Mouse (Mus musculus): ENCODE measurements around the gene Sppl2b. TPM values are rescaled to one million over a fixed set of nuclear protein-coding genes. Genes with fewer than 3 reads are reported as not detected.

The Sppl2b gene
- polyA plus RNA-seq, 1 experiment from 2014 or later, result 65.3 TPM

DNA sequence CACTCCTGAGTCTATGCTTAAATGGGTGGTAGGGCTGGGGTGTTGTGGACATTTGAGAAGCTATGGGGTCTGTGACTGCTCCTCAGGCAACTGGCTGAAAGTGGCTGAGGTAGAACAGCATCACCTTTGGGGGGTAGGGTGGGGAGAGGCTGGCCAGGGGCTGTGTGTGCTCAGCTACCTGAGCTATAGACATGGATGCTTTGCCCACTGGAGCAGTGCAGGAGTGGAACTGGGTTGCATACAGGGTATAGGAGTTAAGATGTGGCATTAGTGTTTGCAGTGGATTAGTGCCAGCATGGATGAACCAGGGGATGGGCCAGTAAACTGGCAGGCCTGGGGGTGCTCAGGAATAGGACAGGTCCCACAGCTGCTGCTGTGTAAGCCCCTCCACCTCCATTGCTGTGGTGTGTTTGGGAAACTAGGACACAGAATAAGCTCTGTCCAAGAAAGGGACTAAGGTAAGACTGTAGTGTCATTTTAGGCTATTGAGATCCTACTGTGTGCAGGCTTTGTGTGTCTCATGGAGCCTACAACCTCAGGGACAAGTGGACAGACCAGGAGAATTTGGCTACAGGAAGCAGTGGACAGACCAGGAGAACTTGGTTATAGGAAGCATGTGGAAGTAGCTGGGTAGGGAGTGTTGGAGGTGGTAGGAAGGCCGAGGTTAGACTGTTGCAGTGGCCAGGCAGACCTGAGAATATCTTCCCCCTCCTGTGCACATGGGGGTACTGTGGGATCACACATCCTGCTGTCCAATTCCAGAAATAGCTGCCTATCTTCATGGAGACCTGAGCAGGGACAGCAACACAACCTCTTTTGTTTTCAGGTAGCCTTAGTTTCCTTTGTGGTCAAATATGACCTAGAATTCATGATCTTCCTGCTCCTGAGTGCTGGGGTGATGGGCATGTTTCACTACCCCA, 25.5 kb upstream of the Sppl2b start:
- no peak for ATAC-seq (ENCODE audit: low read depth)
- WGBS (ENCODE audit: insufficient replicate concordance), result 48% methylated on average over 1 of the region's 1 CpGs
- no peak overlapping the region for H3K4me2 ChIP-seq (ENCODE audit: low read depth, low read length)

DNA sequence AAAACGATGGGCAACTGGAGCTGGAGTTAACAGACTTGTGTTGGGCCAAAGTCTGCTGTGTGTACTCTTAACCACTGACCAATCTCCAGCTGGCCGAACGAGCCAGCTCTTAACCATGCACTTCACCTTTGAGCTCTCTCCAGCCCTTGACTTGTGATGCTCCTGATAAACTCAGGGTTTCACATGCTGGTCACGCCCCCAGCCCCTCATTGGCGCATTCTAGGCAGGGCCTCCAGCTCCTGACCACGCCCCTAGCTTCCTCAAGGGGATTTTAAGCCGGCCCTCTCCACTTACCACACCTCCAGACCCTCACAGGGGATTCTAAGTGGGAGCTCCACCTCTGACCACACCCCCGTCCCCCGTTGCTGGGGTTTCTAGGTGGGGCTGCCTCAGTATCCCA, 23.9 kb upstream of the Sppl2b start:
- ATAC-seq (ENCODE audit: low read depth), result peak; percentile 7; the same call in 1 of the 2 replicates
- Histone ChIP-seq H3K4me1 (ENCODE audit: control insufficient read depth, low read depth, low read length) (peaks cover 38% of the 10 kb centered on the region), H3K4me2 (ENCODE audit: low read depth, low read length) (peak overlapping the region; percentile 10; the same call in 1 of the 2 replicates), H3K9ac (ENCODE audit: low read depth, low read length) (peak overlapping the region; percentile 3; the same call in 1 of the 2 replicates), H3K27me3 (ENCODE audit: control insufficient read depth, insufficient read depth, low read depth, low read length) (peaks cover 29% of the 10 kb centered on the region), H3K36me3 (ENCODE audit: control insufficient read depth, insufficient read depth) (peaks cover 19% of the 10 kb centered on the region), H3K9me3 (replicated peaks; ENCODE audit: control insufficient read depth, low read length) (no peaks in the 10 kb centered on the region), H3K4me3 (ENCODE audit: low read depth, low read length) (no peak overlapping the region), H3K27ac (ENCODE audit: low read length) (peak overlapping the region; percentile 61)
- 3% methylated on average over 9 of the region's 9 CpGs for WGBS (ENCODE audit: insufficient replicate concordance)

More for the DNA sequence above, 25.5 kb upstream of the Sppl2b start:
- peaks cover 49% of the 10 kb centered on the region for H3K4me1 ChIP-seq (ENCODE audit: control insufficient read depth, low read depth, low read length)
- no peaks in the 10 kb centered on the region for H3K9me3 ChIP-seq (replicated peaks; ENCODE audit: control insufficient read depth, low read length)
- no peak overlapping the region for H3K9ac ChIP-seq (ENCODE audit: low read depth, low read length)
- H3K27me3 ChIP-seq (ENCODE audit: control insufficient read depth, insufficient read depth, low read depth, low read length), result peaks cover 14% of the 10 kb centered on the region
- peak overlapping the region; percentile 61 for H3K27ac ChIP-seq (ENCODE audit: low read length)
- H3K36me3 ChIP-seq (ENCODE audit: control insufficient read depth, insufficient read depth), result peaks cover 19% of the 10 kb centered on the region
- H3K4me3 ChIP-seq (ENCODE audit: low read depth, low read length), result no peak overlapping the region

DNA sequence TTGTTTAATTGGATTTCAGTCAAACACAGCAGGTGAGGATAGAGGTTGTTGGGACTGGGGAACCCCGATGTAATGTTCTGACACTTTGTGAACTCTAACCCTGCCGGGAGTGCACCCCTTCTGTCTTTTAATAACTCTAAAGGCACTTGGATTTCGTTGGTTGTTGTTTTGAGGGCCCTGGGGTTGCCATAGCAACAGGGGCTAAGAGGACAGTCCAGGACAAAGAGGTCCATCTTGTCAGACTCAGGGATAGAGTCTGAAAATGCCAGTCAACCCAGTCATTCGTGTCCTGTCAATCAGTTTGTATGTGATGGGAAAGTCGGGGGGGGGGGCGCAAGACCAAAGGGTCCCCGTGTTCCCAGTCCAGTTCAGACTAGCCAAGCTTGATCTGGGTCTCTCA, 22.3 kb upstream of the Sppl2b start:
- Histone ChIP-seq H3K4me1 (ENCODE audit: control insufficient read depth, low read depth, low read length) (peaks cover 38% of the 10 kb centered on the region), H3K27me3 (ENCODE audit: control insufficient read depth, insufficient read depth, low read depth, low read length) (peaks cover 45% of the 10 kb centered on the region), H3K36me3 (ENCODE audit: control insufficient read depth, insufficient read depth) (peaks cover 19% of the 10 kb centered on the region), H3K4me2 (ENCODE audit: low read depth, low read length) (no peak overlapping the region), H3K9me3 (replicated peaks; ENCODE audit: control insufficient read depth, low read length) (no peaks in the 10 kb centered on the region), H3K9ac (ENCODE audit: low read depth, low read length) (no peak overlapping the region), H3K27ac (ENCODE audit: low read length) (no peak overlapping the region), H3K4me3 (ENCODE audit: low read depth, low read length) (no peak overlapping the region)
- no peak for ATAC-seq (ENCODE audit: low read depth)
- 60% methylated on average over 7 of the region's 7 CpGs for WGBS (ENCODE audit: insufficient replicate concordance)

DNA sequence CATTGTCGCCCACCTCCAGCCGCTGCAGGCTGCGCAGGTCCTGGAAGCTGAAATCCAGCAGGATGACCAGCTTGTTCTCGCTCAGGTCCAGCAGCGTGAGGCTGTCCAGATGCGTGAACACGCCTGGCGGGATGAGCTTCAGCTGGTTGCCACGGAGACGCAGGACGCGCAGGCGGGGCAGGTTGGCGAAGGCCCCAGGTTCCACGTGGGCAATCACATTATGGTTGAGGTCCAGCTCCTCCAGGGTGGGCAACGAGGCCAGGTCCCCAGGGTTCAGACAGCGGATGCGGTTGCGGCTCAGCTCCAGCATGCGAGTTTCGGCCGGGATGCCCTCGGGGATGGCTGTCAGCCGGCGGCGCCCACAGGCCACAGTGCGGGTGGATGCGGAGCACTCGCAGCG, 19.5 kb upstream of the Sppl2b start:
- no peaks in the 10 kb centered on the region for H3K9me3 ChIP-seq (replicated peaks; ENCODE audit: control insufficient read depth, low read length)
- H3K9ac ChIP-seq (ENCODE audit: low read depth, low read length), result no peak overlapping the region
- H3K4me1 ChIP-seq (ENCODE audit: control insufficient read depth, low read depth, low read length), result peaks cover 16% of the 10 kb centered on the region
- ATAC-seq (ENCODE audit: low read depth), result no peak
- no peaks in the 10 kb centered on the region; the same call in 1 of the 2 replicates for H3K36me3 ChIP-seq (ENCODE audit: control insufficient read depth, insufficient read depth)
- H3K4me2 ChIP-seq (ENCODE audit: low read depth, low read length), result no peak overlapping the region
- no peak overlapping the region for H3K27ac ChIP-seq (ENCODE audit: low read length)
- WGBS (ENCODE audit: insufficient replicate concordance), result 61% methylated on average over 30 of the region's 30 CpGs
- H3K27me3 ChIP-seq (ENCODE audit: control insufficient read depth, insufficient read depth, low read depth, low read length), result peaks cover 50% of the 10 kb centered on the region
- H3K4me3 ChIP-seq (ENCODE audit: low read depth, low read length), result no peak overlapping the region

DNA sequence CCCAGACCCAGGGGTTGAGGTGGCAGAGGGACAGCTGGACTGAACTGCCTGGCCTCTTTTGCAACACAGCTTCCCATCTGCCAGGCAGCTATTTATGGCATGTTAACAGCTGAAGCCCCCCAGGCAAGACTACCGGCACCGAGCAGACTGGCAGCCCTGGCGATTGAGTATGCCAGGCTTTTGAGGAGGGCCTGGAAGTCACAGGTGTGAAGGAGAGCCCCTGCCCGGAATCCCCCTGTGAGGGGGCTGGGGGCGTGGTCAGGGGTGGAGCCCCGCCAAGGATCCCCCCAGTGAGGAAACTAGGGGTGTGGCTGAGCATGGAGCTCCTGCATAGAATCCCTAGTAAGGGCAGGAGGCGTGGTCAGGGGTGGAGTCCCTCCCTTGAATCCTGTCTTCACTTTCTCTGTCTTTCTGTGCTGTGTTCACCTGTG, 18.1 kb upstream of the Sppl2b start:
- WGBS (ENCODE audit: insufficient replicate concordance), result 41% methylated on average over 7 of the region's 7 CpGs
- no peak overlapping the region for H3K4me2 ChIP-seq (ENCODE audit: low read depth, low read length)
- no peak overlapping the region for H3K4me3 ChIP-seq (ENCODE audit: low read depth, low read length)
- H3K36me3 ChIP-seq (ENCODE audit: control insufficient read depth, insufficient read depth), result no peaks in the 10 kb centered on the region
- no peak overlapping the region for H3K9ac ChIP-seq (ENCODE audit: low read depth, low read length)
- no peak overlapping the region for H3K27ac ChIP-seq (ENCODE audit: low read length)
- H3K9me3 ChIP-seq (replicated peaks; ENCODE audit: control insufficient read depth, low read length), result no peaks in the 10 kb centered on the region
- ATAC-seq (ENCODE audit: low read depth), result no peak
- peaks cover 4% of the 10 kb centered on the region; the same call in 1 of the 2 replicates for H3K4me1 ChIP-seq (ENCODE audit: control insufficient read depth, low read depth, low read length)
- peaks cover 60% of the 10 kb centered on the region for H3K27me3 ChIP-seq (ENCODE audit: control insufficient read depth, insufficient read depth, low read depth, low read length)

DNA sequence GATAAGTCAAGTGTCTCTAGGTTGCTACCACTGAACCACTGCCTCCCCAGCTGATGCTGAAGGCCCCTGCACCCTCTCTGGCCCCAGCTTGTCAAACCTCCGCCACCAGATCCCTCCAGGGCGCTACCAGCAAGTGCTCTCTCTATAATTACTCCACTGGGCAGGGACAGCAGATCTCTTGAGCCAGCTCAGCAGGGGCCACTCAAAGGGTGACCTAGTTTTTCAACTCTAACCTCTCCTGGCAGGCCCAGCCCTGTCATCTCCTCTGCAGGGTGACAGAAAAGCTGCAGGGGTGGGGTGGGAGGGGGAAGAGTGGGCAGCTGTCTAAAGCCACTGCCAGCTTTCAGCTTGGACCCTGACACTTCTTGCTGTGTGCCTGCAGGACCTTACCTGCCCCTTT, 17.2 kb upstream of the Sppl2b start:
- no peak for ATAC-seq (ENCODE audit: low read depth)
- no peaks in the 10 kb centered on the region for H3K9me3 ChIP-seq (replicated peaks; ENCODE audit: control insufficient read depth, low read length)
- no peak overlapping the region for H3K27ac ChIP-seq (ENCODE audit: low read length)
- H3K4me2 ChIP-seq (ENCODE audit: low read depth, low read length), result no peak overlapping the region
- 25% methylated on average over 2 of the region's 2 CpGs for WGBS (ENCODE audit: insufficient replicate concordance)
- H3K9ac ChIP-seq (ENCODE audit: low read depth, low read length), result no peak overlapping the region
- no peaks in the 10 kb centered on the region for H3K36me3 ChIP-seq (ENCODE audit: control insufficient read depth, insufficient read depth)
- H3K4me3 ChIP-seq (ENCODE audit: low read depth, low read length), result no peak overlapping the region
- peaks cover 4% of the 10 kb centered on the region; the same call in 1 of the 2 replicates for H3K4me1 ChIP-seq (ENCODE audit: control insufficient read depth, low read depth, low read length)
- H3K27me3 ChIP-seq (ENCODE audit: control insufficient read depth, insufficient read depth, low read depth, low read length), result peaks cover 69% of the 10 kb centered on the region

DNA sequence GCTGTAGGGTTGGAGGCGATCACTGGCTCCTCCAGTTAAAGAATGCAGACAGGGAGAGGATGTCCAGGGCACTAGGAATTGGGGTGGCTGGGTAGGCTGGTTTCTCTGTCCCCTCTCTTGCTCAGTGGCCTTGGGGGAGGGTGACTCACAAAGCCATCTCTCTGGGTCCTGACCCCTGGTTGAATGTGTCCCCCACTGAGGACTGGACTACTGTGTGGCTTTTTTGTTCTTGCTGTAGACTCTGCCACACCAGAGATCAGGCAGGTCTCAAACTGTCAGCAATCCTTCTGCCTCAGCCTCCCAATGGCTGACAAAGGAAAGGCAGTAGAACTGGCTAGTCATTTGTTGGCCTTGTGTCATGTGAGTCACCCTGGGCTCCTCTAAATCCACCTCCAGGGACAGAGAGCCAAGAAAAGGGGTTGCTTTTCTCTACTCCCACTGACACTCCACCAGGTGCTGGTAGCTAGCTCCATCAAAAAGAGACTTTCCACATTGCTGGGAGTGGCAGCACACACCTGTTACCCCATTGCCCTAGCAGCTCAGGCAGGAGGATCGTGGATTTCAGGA, 16.6 kb upstream of the Sppl2b start:
- Histone ChIP-seq H3K4me3 (ENCODE audit: low read depth, low read length) (no peak overlapping the region), H3K36me3 (ENCODE audit: control insufficient read depth, insufficient read depth) (no peaks in the 10 kb centered on the region), H3K4me1 (ENCODE audit: control insufficient read depth, low read depth, low read length) (peaks cover 4% of the 10 kb centered on the region; the same call in 1 of the 2 replicates), H3K27ac (ENCODE audit: low read length) (no peak overlapping the region), H3K27me3 (ENCODE audit: control insufficient read depth, insufficient read depth, low read depth, low read length) (peaks cover 73% of the 10 kb centered on the region), H3K9me3 (replicated peaks; ENCODE audit: control insufficient read depth, low read length) (no peaks in the 10 kb centered on the region), H3K9ac (ENCODE audit: low read depth, low read length) (no peak overlapping the region), H3K4me2 (ENCODE audit: low read depth, low read length) (no peak overlapping the region)
- ATAC-seq (ENCODE audit: low read depth), result no peak
- WGBS (ENCODE audit: insufficient replicate concordance), result 46% methylated on average over 2 of the region's 2 CpGs

DNA sequence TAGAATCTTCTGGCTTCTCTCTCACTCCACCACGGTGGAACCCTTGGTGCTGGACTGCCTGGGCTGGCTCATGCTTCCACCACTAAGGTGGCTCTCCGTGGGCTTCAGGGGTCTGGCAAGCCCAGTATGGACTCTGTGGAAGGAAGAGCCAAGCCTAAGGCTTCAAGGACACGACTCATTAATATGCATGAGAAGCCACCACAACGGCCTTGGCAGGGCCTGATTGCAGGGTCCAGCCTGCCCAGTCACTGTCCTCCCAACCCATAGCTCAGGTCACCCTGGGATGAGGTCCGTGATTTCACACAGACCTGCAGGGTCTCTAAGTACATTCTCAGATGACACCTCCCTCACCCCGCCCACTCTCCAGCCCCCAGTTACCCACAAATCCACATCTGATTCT, 15.2 kb upstream of the Sppl2b start:
- Histone ChIP-seq H3K36me3 (ENCODE audit: control insufficient read depth, insufficient read depth) (no peaks in the 10 kb centered on the region), H3K9ac (ENCODE audit: low read depth, low read length) (no peak overlapping the region), H3K27me3 (ENCODE audit: control insufficient read depth, insufficient read depth, low read depth, low read length) (peaks cover 73% of the 10 kb centered on the region), H3K9me3 (replicated peaks; ENCODE audit: control insufficient read depth, low read length) (no peaks in the 10 kb centered on the region), H3K27ac (ENCODE audit: low read length) (no peak overlapping the region), H3K4me2 (ENCODE audit: low read depth, low read length) (no peak overlapping the region), H3K4me3 (ENCODE audit: low read depth, low read length) (no peak overlapping the region), H3K4me1 (ENCODE audit: control insufficient read depth, low read depth, low read length) (peaks cover 7% of the 10 kb centered on the region; the same call in 1 of the 2 replicates)
- WGBS (ENCODE audit: insufficient replicate concordance), result 48% methylated on average over 6 of the region's 6 CpGs
- no peak for ATAC-seq (ENCODE audit: low read depth)

DNA sequence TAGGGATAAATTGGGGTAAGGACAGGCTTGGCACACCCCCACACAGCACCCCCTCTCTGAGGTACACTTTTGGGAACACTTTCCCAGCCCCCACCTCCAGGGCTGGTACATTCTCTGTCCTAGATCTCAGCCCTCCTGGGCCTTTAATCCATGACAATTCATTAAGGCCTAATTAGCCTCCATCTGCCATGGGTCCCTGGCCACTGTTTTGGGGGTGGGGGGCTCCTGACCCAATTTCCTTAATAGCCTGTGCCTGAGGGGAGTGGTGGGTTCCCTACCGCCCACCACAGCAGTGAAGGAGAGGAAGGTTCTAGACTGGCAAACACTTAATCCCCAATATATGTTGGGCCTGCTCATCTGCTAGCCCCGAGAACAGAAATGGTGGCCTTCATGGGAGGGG, 13.4 kb upstream of the Sppl2b start:
- no peak for ATAC-seq (ENCODE audit: low read depth)
- H3K9me3 ChIP-seq (replicated peaks; ENCODE audit: control insufficient read depth, low read length), result no peaks in the 10 kb centered on the region
- peaks cover 7% of the 10 kb centered on the region; the same call in 1 of the 2 replicates for H3K4me1 ChIP-seq (ENCODE audit: control insufficient read depth, low read depth, low read length)
- 62% methylated on average over 2 of the region's 2 CpGs for WGBS (ENCODE audit: insufficient replicate concordance)
- H3K4me3 ChIP-seq (ENCODE audit: low read depth, low read length), result no peak overlapping the region
- H3K9ac ChIP-seq (ENCODE audit: low read depth, low read length), result no peak overlapping the region
- no peak overlapping the region for H3K4me2 ChIP-seq (ENCODE audit: low read depth, low read length)
- H3K27me3 ChIP-seq (ENCODE audit: control insufficient read depth, insufficient read depth, low read depth, low read length), result peaks cover 67% of the 10 kb centered on the region
- H3K36me3 ChIP-seq (ENCODE audit: control insufficient read depth, insufficient read depth), result no peaks in the 10 kb centered on the region
- H3K27ac ChIP-seq (ENCODE audit: low read length), result no peak overlapping the region

Data from liver, embryonic 16.5 days (tissue).